Mouse (Mus musculus) CH12.LX (cell line): Measurements from ENCODE around the gene Alg9.

Experiments
- BHLHE40 ChIP-seq: IDR thresholded peaks from 2 replicates; pipeline ENCODE4 v1.6.1; 2011; ENCODE audit warnings: mild to moderate bottlenecking, low read depth, low read length, improper control_type of control experiment
- CTCF ChIP-seq, 2 experiments: IDR thresholded peaks in 1 of 2; conservative IDR thresholded peaks in 1 of 2; 2 replicates each; pipeline ENCODE4 v1.5.1; 2011 to 2012; ENCODE audit warnings: low read depth in 2 of 2, low read length in 2 of 2, improper control_type of control experiment in 1 of 2, inconsistent platforms in 1 of 2, mild to moderate bottlenecking in 1 of 2, moderate library complexity in 1 of 2
- EP300 ChIP-seq: IDR thresholded peaks from 2 replicates; pipeline ENCODE4 v1.6.1; 2011; ENCODE audit warnings: low read length, improper control_type of control experiment
- JUND ChIP-seq: conservative IDR thresholded peaks from 2 replicates; pipeline ENCODE4 v1.6.1; 2011; ENCODE audit warnings: low read depth, low read length, improper control_type of control experiment
- MEF2A ChIP-seq: IDR thresholded peaks from 2 replicates; pipeline ENCODE4 v1.6.1; 2014; ENCODE audit warnings: low read depth, mild to moderate bottlenecking, inconsistent platforms, low read length, improper control_type of control experiment, borderline replicate concordance
- NELFE ChIP-seq: IDR thresholded peaks from 2 replicates; pipeline ENCODE4 v1.6.1; 2011; ENCODE audit warnings: low read depth, low read length, improper control_type of control experiment
- PAX5 ChIP-seq: IDR thresholded peaks from 2 replicates; pipeline ENCODE4 v1.6.1; 2012; ENCODE audit warnings: low read length, inconsistent platforms, mixed read lengths
- POLR2A ChIP-seq: IDR thresholded peaks from 2 replicates; pipeline ENCODE4 v1.6.1; 2011; ENCODE audit warnings: low read depth, mild to moderate bottlenecking, improper control_type of control experiment, low read length
- RCOR1 ChIP-seq: conservative IDR thresholded peaks from 2 replicates; pipeline ENCODE4 v1.6.1; 2012; ENCODE audit warnings: low read depth, mild to moderate bottlenecking, inconsistent platforms, low read length, improper control_type of control experiment
- TBP ChIP-seq: conservative IDR thresholded peaks from 2 replicates; pipeline ENCODE4 v1.6.1; 2011; ENCODE audit warnings: low read depth, low read length, improper control_type of control experiment
- USF1 ChIP-seq: IDR thresholded peaks from 2 replicates; pipeline ENCODE4 v1.6.1; 2014; ENCODE audit warnings: low read depth, mild to moderate bottlenecking, inconsistent platforms, low read length, improper control_type of control experiment
- USF2 ChIP-seq: conservative IDR thresholded peaks from 2 replicates; pipeline ENCODE4 v1.6.1; 2011; ENCODE audit warnings: low read depth, low read length, improper control_type of control experiment
- ZC3H11A ChIP-seq: IDR thresholded peaks from 2 replicates; pipeline ENCODE4 v1.6.1; 2012; ENCODE audit warnings: low read depth, mild to moderate bottlenecking, inconsistent platforms, low read length, improper control_type of control experiment
- ZKSCAN1 ChIP-seq: IDR thresholded peaks from 2 replicates; pipeline ENCODE4 v1.6.1; 2012; ENCODE audit warnings: low read depth, inconsistent platforms, low read length, improper control_type of control experiment, borderline replicate concordance

DNA sequence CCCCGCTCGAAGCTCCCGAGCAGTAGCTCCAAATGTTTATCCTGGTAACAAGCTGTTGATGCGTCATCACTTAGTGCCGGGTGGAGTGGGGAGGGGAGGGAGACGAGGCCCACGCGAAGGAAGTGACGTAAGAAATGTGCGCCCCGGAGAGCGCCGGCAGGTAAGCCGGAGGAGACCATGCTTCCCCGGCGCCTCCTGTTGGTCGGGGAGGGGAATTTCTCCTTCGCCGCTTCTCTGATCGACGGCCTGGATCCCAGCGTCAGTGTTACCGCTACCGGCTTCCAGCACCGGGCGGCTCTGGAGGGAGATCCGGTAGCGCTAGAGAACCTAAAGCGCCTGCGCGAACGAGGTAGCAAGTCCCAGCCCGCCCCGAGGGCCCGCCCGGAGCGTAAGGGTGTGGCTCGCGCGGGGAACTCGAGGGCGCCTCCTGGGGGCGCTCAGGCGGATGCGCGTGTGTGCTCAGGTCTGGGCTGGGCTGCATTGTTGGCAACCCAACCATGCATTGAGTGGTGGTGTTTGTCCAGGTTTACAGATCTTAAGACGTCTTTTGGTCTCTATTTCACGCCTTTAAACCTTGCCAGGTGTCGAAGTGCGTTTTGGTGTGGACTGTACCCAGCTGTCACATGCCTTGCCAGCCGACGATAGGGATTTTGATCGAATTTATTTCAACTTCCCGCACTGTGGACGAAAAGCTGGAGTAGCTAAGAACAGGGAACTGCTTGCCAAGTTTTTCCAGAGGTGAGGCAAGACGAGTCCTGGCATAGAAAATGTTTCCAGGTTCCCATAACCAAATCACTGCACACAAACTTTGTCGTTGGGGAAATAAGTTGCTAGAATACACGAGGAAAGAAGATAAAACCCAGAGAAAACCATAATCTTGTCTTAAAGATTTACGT is 6.5 kb upstream of the Alg9 start, which contains the start of gene Fdxacb1:
- TF ChIP-seq PAX5 (no peak), CTCF (conservative IDR thresholded peaks at IDR 0.05 in 1 of 2, IDR thresholded peaks at IDR 0.05 in 1 of 2; ENCODE audit: low read depth in 2 of 2, low read length in 2 of 2) (peak; percentile 31 to 76; a peak in 3 of 4 replicates), POLR2A (peak; percentile 74), ZC3H11A (no peak), USF2 (no peak), NELFE (no peak), BHLHE40 (peak; percentile 37; the same call in 1 of the 2 replicates), USF1 (no peak), JUND (peak; percentile 44; the same call in 1 of the 2 replicates), ZKSCAN1 (no peak), TBP (0 out of 2 replicates have a peak, but pooled peaks have one; percentile 50), RCOR1 (no peak; the same call in 1 of the 2 replicates), MEF2A (peak; percentile 72; the same call in 1 of the 2 replicates), EP300 (no peak)
